Mouse (Mus musculus) layer of hippocampus, postnatal 25 days (tissue): Measurements from ENCODE around the gene Gm8871. TPM values are rescaled to one million over a fixed set of nuclear protein-coding genes. Genes with fewer than 3 reads are reported as not detected.
"Not testable (repeated sequence)": the region's sequence is repeated elsewhere in the genome, so short reads cannot be mapped to it uniquely, and the experiment has no call there.

Experiments
- DNase-seq, 2 experiments: peaks; one replicate each; pipeline ENCODE4 v3.0.0; 2022; ENCODE audit warnings: mixed read lengths in 2 of 2, low spot score in 1 of 2; ENCODE audit errors: extremely low spot score in 1 of 2
- total RNA-seq, 2 experiments: library from RNA; stranded (reverse); gene quantifications; 2 replicates each; pipeline ENCODE4 v1.2.3; 2021

The Gm8871 gene
- not detected for total RNA-seq

DNA sequence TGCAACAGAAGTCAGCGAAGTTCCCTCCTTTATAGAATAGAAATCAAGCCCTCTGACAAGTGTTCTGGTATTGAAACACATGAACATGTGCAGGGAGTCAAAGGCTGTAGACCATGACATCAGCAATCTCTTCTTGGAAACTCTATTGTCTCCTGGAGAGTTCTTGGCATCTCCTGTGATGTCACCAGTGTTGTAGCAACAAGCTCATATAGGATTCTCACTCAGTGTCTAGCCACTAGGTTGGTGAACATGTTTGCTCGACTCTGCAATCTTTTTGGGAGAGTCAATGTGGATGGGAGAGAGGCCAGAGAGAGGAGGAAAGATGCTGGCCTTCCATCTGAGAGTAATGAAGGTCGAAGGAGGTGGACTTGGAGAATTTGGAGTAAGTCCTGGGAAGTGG lies at the start of gene Gm8871, which contains the start of gene Gm8857:
Gene Gm8871 (plus strand): TSS at position 301 of the 400 bp plus-strand sequence.
Gene Gm8857 (plus strand): TSS at position 303 of the 400 bp plus-strand sequence.
- DNase-seq, result not testable (repeated sequence)

DNA sequence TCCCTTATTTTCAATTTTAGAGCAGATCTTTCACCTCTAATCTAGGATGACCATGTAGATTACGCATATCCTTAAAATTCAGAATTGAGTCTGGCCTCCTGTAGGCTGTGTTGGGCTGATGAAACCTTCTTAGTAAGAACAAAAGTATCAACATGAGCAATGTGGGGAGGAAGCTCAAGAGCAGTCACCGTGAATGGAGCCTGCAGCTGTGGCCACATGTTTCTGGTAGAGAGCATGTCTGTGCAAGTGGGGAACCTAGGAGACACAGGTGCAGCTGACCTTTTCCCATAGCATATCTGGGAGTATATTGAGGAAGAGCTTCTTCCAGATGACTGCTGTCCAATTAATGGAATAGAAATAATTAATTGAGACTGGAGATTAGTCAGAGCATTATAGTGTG lies 5.9 kb downstream of the Gm8871 start:
- DNase-seq, result not testable (repeated sequence)

DNA sequence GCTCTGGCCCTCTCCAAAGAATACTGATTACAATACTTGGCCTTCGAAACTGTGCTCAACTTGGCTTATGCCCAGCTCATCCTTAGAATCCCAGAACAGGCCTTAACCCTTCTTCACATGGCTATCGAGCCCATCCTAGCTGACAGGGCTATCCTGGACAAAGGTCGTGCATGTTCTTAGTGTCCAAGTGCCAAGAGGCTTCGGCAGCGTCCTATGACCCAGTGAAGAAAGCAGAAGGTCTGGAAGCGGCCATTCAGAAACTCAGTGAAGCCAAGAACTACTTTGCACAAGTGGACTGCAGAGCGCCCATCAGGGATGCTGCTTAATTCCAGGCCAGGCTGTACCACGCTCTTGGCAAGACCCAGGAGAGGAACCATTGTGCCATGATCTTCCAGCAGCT lies 10.5 kb downstream of the Gm8871 start:
- DNase-seq, result not testable (repeated sequence)

Other genes with a start within 250 kb of the Gm8871 start
- gene Gm8857, start within 50 bp of the Gm8871 start, total RNA-seq, result not detected
- not detected for gene Gm8879, start 179.8 kb downstream of the Gm8871 start, total RNA-seq
- gene Gm5861, start 235.3 kb downstream of the Gm8871 start, total RNA-seq, result not detected